Mouse (Mus musculus) heart, adult 18-20 months (tissue): ENCODE data around the gene Gskip. TPM values are rescaled to one million over a fixed set of nuclear protein-coding genes. Genes with fewer than 3 reads are reported as not detected.

Experiments used
- DNase-seq, 2 experiments: peaks; one replicate each; pipeline ENCODE4 v3.0.0; 2021 to 2022; ENCODE audit warnings: mixed read lengths in 1 of 2
- long read RNA-seq, 2 experiments: library from polyadenylated mRNA; stranded (forward); transcript quantifications; one replicate each; pipeline ENCODE4 v2.0.0; 2021
- total RNA-seq, 2 experiments: library from RNA; stranded (reverse); gene quantifications; 2 replicates each; pipeline ENCODE4 v1.2.3; 2021

Gskip gene
- 1 to 10 TPM; 7.9 to 8.8 TPM for total RNA-seq
- long read RNA-seq, experiment 1, transcript Gskip-201 (3 exons, 2,720 nt), result major isoform, 11 of 12 reads
- long read RNA-seq, experiment 1, partial matches to known transcripts, result 0 of 12 reads
- long read RNA-seq, experiment 1, other reads (novel, unspliced or antisense), result 0 of 12 reads
- long read RNA-seq, experiment 2, transcript Gskip-201 (3 exons, 2,720 nt), result major isoform, 7 of 8 reads
- long read RNA-seq, experiment 2, partial matches to known transcripts, result 1 of 8 reads
- long read RNA-seq, experiment 2, other reads (novel, unspliced or antisense), result 0 of 8 reads

DNA sequence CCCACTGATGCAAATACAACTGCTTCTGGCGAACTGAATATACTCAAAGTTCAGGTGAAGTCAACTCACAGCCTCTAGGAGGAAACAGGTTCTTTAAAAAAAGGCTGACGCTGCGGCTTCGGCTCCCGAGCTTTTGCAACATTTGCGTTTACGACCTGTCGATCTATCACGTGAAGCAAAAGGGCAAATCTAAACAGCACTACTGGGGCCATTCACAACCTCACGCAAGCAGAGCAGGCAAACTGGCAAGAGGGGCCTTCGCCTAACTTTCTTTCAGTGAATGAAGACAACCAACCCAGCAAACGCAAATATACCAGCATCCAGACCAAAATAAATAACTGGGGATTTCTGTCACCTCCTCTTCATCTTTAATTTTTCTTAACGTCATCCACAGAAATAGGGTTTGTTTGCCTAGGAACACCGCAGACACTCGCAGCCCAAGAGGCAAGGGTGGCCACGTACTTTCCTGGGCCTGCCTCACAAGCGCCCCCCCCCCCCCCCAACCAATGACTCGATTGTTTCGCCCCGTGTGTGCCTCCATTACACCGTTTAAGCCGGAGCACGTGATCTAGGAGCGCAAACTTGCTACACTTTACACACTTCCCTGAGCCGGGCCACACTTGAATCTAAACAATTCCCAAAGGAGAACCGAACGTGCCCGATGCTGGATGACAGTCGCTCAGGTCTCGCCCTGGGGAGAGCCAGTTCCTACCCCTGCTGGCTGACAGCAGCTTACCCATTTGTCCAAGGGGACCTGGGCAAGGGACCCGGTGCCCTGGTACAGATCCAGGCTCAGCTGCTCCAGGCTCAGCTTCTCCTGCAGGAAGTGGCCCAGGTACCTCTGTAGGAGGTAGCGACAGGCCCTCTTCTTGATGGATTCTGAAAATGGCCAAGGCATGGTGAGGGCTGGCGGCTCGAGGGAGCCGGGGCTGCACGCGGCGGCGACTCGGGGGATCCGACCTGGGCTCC is at the start of gene Gskip:
Gskip (plus strand) TSS at position 897 of the 969 bp plus-strand sequence.
- peak; percentile 18 to 68 for DNase-seq

DNA sequence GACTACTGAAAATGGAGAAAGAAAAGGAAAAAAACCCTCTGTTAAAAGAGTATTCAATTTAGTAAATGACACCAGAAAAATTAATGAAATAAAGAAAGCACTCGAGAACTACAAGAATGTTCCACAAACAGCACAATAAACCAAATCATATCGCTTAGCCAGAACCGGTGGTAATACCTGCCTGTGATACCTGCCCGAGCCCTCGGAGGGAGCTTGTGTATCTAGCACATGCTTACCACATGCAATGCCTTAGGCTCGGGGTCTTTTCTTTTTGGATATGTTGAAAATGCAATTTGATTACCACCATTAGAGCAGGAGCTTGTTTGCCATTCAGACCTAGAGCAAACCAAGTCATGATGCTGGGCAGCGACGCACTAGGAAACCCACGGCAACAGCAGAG is 48.1 kb upstream of the Gskip start:
- DNase-seq, result no peak

DNA sequence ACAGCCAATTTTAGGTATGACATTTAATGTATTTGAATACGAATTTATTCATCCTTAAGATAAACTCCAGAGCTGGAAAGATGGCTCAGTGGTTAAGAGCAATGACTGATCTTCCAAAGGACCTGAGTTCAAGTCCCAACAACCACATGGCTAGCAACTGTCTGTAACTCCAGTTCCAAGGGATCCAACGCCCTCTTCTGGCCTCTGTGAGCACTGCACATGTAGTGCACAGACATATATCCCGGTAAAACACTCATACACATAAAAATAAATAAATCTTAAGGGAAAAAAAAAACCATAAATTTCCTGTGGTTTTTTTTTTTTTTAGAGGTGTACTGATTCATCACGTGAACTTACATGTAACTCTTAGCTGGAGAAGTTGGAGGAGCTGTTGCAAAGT is 47.1 kb upstream of the Gskip start:
- DNase-seq, result no peak

DNA sequence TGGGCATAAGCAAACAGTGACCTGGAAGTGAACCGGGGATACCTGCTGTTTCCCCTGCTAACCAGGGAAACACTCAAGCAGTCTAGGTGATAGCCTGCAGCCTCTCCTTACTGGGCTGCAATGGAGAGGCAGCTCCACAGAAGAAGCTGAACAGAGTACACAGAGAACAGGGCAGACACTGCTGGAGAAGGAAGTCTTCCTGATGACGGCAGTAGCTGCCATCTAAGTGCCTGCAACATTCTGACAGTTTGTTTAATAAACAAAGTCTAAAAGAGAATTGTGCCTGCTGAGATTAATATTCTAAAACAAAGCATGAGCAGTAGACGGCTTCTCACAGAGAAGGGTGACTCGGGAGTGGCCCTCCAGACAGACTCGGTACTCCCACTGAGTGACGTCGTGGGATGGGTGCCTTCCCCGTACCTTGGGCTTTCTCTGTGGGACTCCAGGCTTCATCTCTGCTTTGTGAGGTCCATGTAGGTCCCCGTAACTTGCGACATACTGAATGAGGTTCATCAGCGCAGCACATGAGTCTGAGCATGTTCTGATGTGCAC is 41.8 kb upstream of the Gskip start:
- no peak for DNase-seq

DNA sequence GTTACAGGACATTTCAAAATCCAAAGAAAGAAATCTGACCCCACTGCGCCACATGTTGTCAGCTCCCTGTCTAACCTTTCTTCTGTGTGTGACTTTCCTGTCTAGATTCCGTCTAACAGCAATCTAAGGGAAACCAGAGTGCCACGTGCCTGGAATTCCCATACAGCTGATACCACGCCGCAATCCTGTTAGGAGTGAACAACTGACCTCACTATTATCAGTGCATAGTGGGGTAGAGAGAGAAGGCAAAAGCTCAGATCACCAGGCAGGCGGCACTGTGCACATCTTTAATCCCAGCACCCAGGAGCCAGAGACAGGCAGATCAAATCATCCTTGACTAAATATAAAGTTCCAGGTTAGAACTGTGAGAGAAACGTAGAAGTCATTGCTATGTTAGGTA is 28.8 kb upstream of the Gskip start:
- DNase-seq, result no peak

DNA sequence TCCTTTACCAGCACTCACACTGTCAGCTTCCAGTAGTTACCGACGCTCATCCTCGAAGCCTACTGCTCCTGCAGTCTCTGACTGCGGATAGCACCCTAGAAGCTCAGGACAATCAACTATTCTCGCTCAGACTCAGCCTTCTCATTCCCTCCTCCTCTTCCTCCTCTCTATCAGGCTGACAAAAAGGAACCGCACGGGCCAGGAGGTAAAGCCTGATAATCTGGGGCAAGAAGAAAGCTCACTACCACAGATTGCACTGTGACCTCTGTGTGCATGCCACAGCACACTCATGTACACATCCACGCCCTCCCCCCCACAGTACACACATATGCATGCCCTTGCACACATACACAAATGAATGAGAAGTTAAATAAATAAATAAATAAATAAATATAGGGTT is 8.4 kb upstream of the Gskip start:
- no peak for DNase-seq

DNA sequence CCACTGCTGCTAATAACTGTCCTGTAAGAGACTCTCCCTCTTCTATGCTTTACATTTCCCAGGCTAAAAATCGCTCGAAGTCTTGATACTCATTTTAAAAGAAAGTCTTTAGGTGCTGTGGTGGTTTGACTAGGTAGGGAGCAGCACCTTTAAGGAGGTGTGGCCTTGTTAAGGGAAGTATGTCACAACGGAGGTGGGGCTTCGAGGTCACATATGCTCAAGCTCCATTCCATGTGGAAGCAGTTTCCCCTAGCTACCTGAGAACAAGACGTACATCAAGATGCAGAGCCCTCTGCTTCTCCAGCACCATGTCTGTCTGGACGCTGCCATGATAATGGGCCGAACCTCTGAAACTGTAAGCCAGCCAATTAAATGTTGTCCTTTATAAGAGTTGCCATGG is 6.4 kb upstream of the Gskip start:
- no peak for DNase-seq

DNA sequence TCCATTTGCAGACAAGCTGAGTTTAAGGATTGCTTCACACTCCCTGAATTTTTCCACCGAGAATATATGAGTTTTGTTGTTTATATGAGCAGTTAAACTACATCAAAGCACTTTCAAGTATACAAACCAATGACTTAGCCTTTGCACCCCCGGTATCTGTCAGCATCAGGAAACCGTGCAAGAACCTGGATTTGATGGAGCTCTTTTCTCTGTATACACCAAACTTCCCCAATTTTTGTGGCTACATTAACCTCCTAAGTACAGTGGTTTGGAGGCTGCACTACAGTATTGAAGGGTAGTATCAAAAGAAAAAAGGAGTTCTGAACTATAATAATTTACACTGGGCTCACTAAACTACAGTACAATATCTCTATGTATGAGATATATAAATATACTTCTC is 5.9 kb upstream of the Gskip start:
- no peak for DNase-seq

DNA sequence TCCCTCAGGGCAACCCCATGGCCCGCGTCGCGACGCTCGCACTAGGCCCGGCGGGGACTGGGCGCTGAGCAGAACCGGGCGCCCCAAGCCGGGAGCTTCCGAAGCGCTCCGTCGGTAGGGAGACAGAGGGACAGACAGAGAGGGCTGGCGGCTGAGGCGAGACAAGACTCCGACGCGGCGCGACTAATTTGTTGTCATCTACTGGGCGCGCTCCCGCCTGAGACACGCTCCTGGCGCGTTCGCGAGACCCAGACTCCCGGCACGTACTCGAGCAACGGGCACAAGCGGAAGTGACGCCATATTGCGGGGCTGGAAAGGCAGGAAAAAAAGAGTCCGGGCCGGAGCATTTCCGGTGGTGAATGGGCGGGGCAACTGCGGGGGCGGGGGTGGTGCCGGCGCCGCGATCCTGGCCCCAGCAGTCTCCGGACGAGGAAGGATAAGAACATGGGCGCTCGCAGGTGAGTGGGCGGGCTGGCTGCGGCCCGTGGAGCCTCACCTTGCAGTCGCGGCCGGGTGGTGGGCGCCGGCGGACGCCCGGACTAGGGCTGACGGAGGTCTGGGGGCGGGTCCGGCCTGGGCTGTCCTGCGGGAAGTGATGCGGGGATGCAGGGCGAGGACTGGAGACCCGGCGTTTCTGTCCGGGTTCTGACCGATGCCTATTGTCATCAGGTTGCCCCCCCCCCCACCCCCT is 517 bp downstream of the Gskip start, which contains the start of gene Atg2b:
Atg2b (minus strand) TSS at position 211 of the 691 bp plus-strand sequence.
- DNase-seq, result peak; percentile 97 to 98

DNA sequence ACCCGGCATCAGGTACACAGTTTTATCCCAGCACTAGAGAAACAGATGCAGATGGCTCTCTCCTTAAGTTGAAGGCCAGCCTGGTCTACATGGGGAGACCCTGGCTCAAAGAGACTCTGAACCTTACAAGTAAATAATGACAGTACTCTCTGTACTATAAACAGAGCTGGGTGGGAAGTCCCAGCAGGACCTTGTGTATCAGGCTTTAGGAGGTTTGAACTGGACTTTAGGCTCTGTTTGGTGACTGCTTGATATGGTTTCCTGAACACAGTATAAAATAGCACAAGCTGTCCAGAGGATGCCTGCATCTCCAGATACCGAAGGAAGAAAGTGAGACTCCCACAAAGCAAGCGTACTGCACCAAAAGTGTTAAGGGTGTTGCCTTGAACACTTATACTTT is 2.2 kb downstream of the Gskip start:
- DNase-seq, result no peak

DNA sequence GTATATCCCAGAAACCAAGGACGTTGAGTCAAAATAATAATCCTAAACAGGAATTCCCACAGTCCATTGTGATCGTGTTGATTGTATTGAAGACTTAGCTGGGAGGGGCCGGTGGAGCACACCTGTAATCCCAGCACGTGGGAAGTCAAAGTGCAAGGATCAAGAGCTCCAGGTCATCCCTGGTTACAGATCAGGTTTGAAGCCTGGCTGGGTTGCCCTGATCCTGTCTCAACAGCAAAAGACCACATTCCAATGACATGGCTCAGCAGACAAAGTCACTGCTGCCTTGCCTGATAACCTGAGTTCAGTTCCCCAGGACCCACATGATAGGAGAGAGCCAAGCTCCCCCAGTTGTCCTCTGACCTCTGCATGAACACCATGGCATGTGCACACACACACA is 2.8 kb downstream of the Gskip start:
- no peak for DNase-seq

DNA sequence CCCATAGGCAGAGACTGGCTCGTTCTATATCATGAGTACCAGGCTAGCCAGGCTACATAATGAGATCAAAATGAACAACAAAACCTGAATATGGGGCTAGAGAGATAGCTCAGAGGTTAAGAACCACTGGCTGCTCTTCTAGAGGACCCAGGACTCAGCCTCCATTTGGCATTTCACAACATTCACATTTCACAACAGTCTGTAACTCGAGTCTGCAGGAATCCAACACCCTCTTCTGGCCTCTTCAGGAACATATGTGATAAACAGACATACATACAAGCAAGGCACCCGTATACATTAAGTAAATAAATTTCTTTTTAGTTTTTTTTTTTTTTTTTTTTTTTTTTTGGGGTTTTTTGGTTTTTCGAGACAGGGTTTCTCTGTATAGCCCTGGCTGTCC is 3.9 kb downstream of the Gskip start:
- DNase-seq, result no peak

DNA sequence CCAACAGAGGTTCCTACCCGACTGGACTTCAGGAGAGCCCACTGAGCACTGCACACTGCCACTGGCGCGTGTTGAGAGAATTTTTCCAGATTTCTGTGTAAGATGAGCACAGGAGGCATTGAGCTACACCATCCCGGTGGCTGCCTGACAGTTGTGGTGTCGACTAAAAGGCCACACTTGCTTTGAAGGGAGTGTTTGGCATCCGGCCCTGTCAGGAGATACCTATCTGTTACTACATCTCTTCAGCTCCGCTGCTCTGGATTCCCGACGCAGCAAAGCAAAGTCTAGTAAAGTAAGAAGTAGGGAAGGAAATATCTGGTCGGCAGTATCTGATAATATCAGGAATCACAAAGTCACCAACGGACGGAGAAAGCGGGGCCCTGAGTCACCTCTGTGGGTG is 4.8 kb downstream of the Gskip start:
- DNase-seq, result no peak

DNA sequence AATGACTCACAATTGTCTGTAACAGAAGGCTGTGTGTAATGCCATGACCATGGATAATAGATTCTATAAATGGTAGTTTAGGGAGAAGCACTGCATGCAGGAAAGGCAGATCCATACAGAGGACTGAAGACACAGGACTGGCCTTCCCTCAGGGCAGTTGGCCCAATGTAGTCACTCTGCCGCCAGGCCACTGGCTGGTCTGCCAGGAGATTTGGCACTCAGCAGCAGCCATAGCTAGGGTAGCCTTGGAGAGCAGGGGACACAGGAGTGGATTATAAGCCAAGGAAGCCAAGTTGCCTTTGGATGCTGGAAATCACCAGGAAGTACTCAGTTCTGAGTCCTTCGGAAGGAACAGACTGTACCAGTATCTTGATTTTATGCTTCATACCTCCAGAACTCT is 9.4 kb downstream of the Gskip start:
- peak in 1 of 2 experiments; percentile 19 for DNase-seq

DNA sequence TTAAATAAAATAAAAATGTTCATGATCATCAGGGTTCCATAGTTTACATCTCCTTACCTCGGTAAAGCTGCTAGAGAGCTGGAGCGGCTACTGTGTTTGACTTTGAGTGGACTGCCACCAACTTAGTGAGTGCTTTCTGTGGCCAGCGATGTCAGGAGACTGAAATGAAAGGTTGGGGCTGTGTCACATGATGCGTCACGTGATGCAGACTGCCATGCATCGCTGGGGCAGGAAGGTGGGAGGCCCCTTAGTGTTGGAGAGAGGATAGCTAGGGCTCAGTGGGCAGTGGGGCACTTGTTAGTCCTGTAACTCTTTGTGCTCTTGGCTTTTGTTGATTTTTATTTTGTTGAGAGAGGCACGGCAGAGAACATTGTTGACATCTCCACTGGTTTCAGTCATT is 11.2 kb downstream of the Gskip start:
- DNase-seq, result no peak

DNA sequence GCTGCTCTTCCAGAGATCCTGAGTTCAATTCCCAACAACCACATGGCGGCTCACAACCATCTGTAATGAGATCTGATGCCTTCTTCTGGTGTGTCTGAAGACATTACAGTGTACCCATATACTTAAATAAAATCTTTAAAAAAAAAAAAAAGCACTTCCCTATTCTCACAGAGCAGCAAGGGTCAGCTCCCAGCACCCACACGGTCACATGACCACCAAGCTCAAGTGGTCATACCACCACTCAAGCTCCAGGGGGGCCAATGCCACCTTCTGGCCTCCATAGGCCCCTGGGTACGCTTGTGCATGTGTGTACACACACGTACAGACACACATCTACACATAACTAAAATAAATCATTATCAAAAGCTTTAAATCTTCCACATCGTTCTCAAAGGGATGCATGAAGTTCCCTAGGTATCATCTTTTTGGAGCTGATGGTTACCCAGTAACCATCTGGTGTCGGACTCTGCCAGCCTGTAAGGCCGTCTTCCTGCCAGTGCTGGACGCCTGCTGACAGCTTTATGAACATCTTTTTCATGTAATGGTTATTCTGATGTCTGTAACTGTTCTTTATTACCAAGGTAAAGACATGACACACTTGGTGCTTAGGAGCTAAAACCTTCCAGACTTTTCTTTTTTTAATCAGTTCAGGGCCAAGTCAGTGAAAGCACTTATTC is 12.6 kb downstream of the Gskip start:
- DNase-seq, result no peak

DNA sequence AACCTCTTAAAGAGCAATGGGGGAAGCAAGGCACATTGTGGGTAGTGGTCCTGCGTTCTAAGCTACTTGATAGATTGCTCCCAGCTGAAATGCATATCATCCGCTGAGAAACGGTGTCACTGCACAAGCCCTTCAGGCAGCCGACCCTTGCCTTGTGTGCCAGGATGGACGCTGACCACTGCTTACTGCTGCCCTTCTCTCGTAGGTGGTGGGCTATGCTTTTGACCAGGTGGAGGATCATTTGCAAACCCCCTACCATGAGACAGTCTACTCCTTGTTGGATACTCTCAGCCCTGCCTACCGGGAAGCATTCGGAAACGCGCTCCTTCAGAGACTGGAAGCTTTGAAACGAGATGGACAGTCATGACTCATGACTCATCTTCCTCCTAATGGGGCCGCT is 15.8 kb downstream of the Gskip start:
- DNase-seq, result no peak

DNA sequence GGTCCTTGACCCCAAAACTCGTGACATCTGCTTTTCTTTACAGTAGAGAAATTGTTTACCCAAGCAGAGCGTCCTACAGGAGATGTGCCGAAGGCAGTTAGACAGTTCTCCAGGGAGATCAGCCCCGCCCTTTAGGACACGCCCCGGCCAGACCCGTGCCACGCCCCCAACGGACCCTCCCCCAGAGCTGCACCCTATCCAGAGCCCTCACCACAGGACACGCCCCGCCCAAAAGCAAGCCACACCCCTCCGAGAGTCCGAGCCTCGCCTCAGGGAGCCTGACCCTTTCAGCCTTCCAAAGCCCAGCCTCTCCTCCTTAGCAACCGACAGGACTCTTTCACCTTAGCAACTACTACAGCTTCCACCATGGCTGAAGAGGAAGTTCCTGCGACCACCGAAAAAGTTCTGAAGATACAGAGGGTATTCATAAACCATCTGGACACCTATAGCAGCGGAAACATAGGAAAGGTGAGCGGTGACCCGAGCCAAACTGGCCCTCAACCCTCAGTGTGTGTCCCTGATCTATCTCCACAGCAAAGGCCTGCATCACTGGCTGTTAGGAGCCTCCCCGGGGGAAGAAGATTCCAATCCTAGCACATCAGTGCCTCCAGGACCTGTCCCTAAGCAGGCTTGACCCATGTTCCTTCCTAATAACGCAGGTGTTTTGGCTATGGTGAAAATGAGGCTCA is 21.3 kb downstream of the Gskip start, which contains the start of gene Ak7:
Ak7 (plus strand) TSS at position 178 of the 689 bp plus-strand sequence.
- peak; percentile 28 to 59 for DNase-seq

DNA sequence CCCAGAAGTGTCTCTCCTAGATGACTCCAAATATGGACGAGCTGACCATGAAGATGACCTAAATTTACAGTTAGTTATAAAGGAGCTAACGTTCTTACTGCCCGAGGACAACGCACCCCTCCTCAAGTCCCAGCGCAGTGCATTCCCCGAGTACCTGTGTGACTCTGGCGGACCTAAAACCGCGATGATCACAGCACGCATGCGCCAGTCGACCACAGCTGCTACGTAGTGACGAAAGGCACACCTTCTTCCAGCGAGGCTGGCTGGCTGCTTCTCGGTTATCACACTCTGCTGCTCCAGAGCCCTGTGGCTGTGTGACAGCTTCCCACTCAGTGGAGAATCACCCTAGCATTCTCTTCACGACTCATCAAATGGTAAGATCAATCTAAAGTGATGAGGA is 34.0 kb downstream of the Gskip start:
- DNase-seq, result peak; percentile 11 to 15

DNA sequence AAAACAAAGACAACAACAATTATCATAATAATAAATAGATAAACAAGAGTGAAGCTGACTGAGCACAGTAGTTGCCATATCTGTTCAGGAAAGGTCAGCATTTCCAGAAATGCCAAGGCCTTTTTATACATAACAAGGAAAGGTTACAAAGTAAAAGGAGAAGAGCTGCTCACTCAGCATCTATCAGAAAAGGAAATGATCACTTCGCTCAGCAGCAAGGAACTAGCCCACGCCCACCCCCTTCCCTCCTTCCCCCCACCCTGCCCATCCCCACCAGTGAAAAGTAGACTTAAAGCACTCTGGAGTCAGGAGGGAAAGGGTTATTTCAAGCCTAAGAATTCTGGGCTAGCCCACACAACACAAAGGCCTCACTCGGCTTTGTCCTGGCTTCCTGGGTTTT is 35.6 kb downstream of the Gskip start:
- DNase-seq, result no peak
